Mouse (Mus musculus) hindlimb bud, embryonic 11.5 days (tissue): ENCODE measurements around the gene Rgs9.
"Not testable (repeated sequence)": the region's sequence is repeated elsewhere in the genome, so short reads cannot be mapped to it uniquely, and the experiment has no call there.

Source experiments
- DNase-seq: peaks from one replicate; pipeline ENCODE4 v3.0.0-alpha.2; 2012; ENCODE audit warnings: low read depth, low spot score; ENCODE audit errors: extremely low spot score

Gene Rgs9

GRCm38 (mm10) chr11:109297710-109298375 is at the start of gene Rgs9:
TSS of gene Rgs9 (minus strand) at chr11:109298129.
- DNase-seq, result peak; percentile 77

GRCm38 (mm10) chr11:109347242-109347959 is 49.5 kb upstream of the Rgs9 start:
- no peak for DNase-seq

GRCm38 (mm10) chr11:109343991-109344599 is 46.2 kb upstream of the Rgs9 start:
- DNase-seq, result no peak

- no peak for DNase-seq
Measured at GRCm38 (mm10) chr11:109343558-109343957, 45.6 kb upstream of the Rgs9 start.

- DNase-seq, result not testable (repeated sequence)
Measured at GRCm38 (mm10) chr11:109342666-109343065, 44.7 kb upstream of the Rgs9 start.

- DNase-seq, result no peak
Measured at GRCm38 (mm10) chr11:109340541-109340940, 42.6 kb upstream of the Rgs9 start.

- no peak for DNase-seq
Measured at GRCm38 (mm10) chr11:109339155-109339938, 41.4 kb upstream of the Rgs9 start.

- DNase-seq, result no peak
Measured at GRCm38 (mm10) chr11:109335890-109336289, 38.0 kb upstream of the Rgs9 start.

GRCm38 (mm10) chr11:109334773-109335172 is 36.8 kb upstream of the Rgs9 start:
- DNase-seq, result no peak

- DNase-seq, result no peak
Measured at GRCm38 (mm10) chr11:109332722-109333121, 34.8 kb upstream of the Rgs9 start.

GRCm38 (mm10) chr11:109331424-109331824 is 33.5 kb upstream of the Rgs9 start:
- DNase-seq, result peak; percentile 80

GRCm38 (mm10) chr11:109330706-109331393 is 32.9 kb upstream of the Rgs9 start:
- DNase-seq, result no peak

- no peak for DNase-seq
Measured at GRCm38 (mm10) chr11:109329331-109329730, 31.4 kb upstream of the Rgs9 start.

GRCm38 (mm10) chr11:109327952-109328351 is 30.0 kb upstream of the Rgs9 start:
- DNase-seq, result no peak

- no peak for DNase-seq
Measured at GRCm38 (mm10) chr11:109327381-109327780, 29.5 kb upstream of the Rgs9 start.

GRCm38 (mm10) chr11:109326270-109326669 is 28.3 kb upstream of the Rgs9 start:
- DNase-seq, result no peak

GRCm38 (mm10) chr11:109320361-109320933 is 22.5 kb upstream of the Rgs9 start:
- DNase-seq, result no peak

- DNase-seq, result no peak
Measured at GRCm38 (mm10) chr11:109319946-109320345, 22.0 kb upstream of the Rgs9 start.

GRCm38 (mm10) chr11:109319471-109319870 is 21.5 kb upstream of the Rgs9 start:
- DNase-seq, result no peak

GRCm38 (mm10) chr11:109316921-109317320 is 19.0 kb upstream of the Rgs9 start:
- no peak for DNase-seq
